Mouse (Mus musculus) C2C12 (cell line): Measurements from ENCODE around the gene Slc38a9.

Source experiments
- CTCF ChIP-seq: IDR thresholded peaks from one replicate; pipeline ENCODE4 v1.5.1; 2011; ENCODE audit not compliant: control insufficient read depth, insufficient read depth, insufficient read length
- MAX ChIP-seq: IDR thresholded peaks from one replicate; pipeline ENCODE4 v1.6.1; 2011; ENCODE audit warnings: mild to moderate bottlenecking, control low read depth
- MYOD1 ChIP-seq: IDR thresholded peaks from one replicate; pipeline ENCODE4 v1.6.1; 2011; ENCODE audit warnings: low read depth; ENCODE audit not compliant: control insufficient read depth, insufficient read length
- USF1 ChIP-seq: IDR thresholded peaks from one replicate; pipeline ENCODE4 v1.6.1; 2011; ENCODE audit warnings: low read depth, mild to moderate bottlenecking, control low read depth, moderate library complexity

DNA sequence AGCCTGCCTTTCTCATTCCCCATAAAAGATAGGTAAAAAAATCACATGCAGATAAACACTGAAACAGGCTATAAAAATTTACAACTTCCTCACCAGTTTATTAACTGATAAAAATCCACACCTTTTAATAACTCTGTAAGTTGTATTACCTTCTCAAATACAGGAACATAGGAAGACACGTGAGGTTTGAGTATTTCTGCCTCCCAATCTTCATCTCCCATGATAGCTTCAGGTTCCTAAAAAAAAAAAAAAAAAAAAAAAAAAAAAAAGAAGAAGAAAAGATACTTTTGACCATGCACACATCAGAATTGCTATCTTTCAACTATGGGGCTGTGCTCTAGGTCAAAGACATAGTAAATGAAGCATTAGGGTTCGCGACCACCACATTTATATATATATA, 9.4 kb upstream of the Slc38a9 start:
- TF ChIP-seq CTCF (no peak), MYOD1 (no peak), MAX (no peak), USF1 (no peak)
